Mouse (Mus musculus) right cerebral cortex, postnatal 25 days (tissue): Measurements from ENCODE around the gene Slc19a1.

Experiments used
- DNase-seq: peaks from one replicate; pipeline ENCODE4 v3.0.0; 2022

Slc19a1 gene

GRCm38 (mm10) chr10:77033323-77034025, 1.4 kb downstream of the Slc19a1 start:
- peak; percentile 60 for DNase-seq

GRCm38 (mm10) chr10:77035487-77035886, 3.4 kb downstream of the Slc19a1 start:
- DNase-seq, result peak; percentile 79

GRCm38 (mm10) chr10:77038579-77039174, 6.6 kb downstream of the Slc19a1 start:
- no peak for DNase-seq

- DNase-seq, result no peak
Observed at GRCm38 (mm10) chr10:77048196-77048595, 16.2 kb downstream of the Slc19a1 start.

- DNase-seq, result no peak
Observed at GRCm38 (mm10) chr10:77048606-77049005, 16.6 kb downstream of the Slc19a1 start.

GRCm38 (mm10) chr10:77056768-77057167, 24.7 kb downstream of the Slc19a1 start:
- DNase-seq, result no peak

- no peak for DNase-seq
Observed at GRCm38 (mm10) chr10:77061426-77061825, 29.4 kb downstream of the Slc19a1 start.

- peak; percentile 18 for DNase-seq
Observed at GRCm38 (mm10) chr10:77062393-77063010, 30.5 kb downstream of the Slc19a1 start.

GRCm38 (mm10) chr10:77064239-77064638, 32.2 kb downstream of the Slc19a1 start:
- DNase-seq, result no peak

- no peak for DNase-seq
Observed at GRCm38 (mm10) chr10:77064659-77065058, 32.6 kb downstream of the Slc19a1 start.

- DNase-seq, result no peak
Observed at GRCm38 (mm10) chr10:77068469-77068868, 36.4 kb downstream of the Slc19a1 start.

- peak; percentile 42 for DNase-seq
Observed at GRCm38 (mm10) chr10:77070072-77070471, 38.0 kb downstream of the Slc19a1 start.

- DNase-seq, result no peak
Observed at GRCm38 (mm10) chr10:77074276-77074974, 42.4 kb downstream of the Slc19a1 start.

GRCm38 (mm10) chr10:77078456-77078855, 46.4 kb downstream of the Slc19a1 start:
- no peak for DNase-seq

- DNase-seq, result no peak
Observed at GRCm38 (mm10) chr10:77078961-77079360, 46.9 kb downstream of the Slc19a1 start.

- peak; percentile 78 for DNase-seq
Observed at GRCm38 (mm10) chr10:77082453-77082852, 50.4 kb downstream of the Slc19a1 start.

GRCm38 (mm10) chr10:77082921-77083320, 50.9 kb downstream of the Slc19a1 start:
- DNase-seq, result no peak

- no peak for DNase-seq
Observed at GRCm38 (mm10) chr10:77084568-77084967, 52.5 kb downstream of the Slc19a1 start.

GRCm38 (mm10) chr10:77089336-77089735, 57.3 kb downstream of the Slc19a1 start:
- no peak for DNase-seq

- no peak for DNase-seq
Observed at GRCm38 (mm10) chr10:77090063-77090462, 58.0 kb downstream of the Slc19a1 start.

GRCm38 (mm10) chr10:77091538-77092097, 59.6 kb downstream of the Slc19a1 start:
- no peak for DNase-seq

GRCm38 (mm10) chr10:77093817-77094216, 61.8 kb downstream of the Slc19a1 start:
- peak; percentile 40 for DNase-seq

- no peak for DNase-seq
Observed at GRCm38 (mm10) chr10:77095666-77096065, 63.6 kb downstream of the Slc19a1 start.
